Mouse (Mus musculus) lung, postnatal 0 days (tissue): ENCODE measurements around the gene Gaa. TPM values are rescaled to one million over a fixed set of nuclear protein-coding genes. Genes with fewer than 3 reads are reported as not detected.

Source experiments
- ATAC-seq: fragments of 200-750 bp; cut with Nextera tagmentation; 2 replicates; pipeline ENCODE4 v1.8.0; 2017; ENCODE audit warnings: moderate library complexity
- DNase-seq: peaks from one replicate; pipeline ENCODE4 v3.0.0-alpha.2; 2016; ENCODE audit warnings: low spot score
- H3K27ac ChIP-seq: fragments of 300-500 bp; sonication (generic); 2 replicates; pipeline ENCODE4 v1.5.1; 2014; ENCODE audit warnings: antibody characterized with exemption, mild to moderate bottlenecking, low read length, mixed read lengths
- H3K27me3 ChIP-seq: fragments of 300-500 bp; sonication (generic); replicated peaks from 2 replicates; pipeline ENCODE4 v1.6.1; 2014; ENCODE audit warnings: low read length, mixed read lengths; ENCODE audit not compliant: insufficient read depth
- H3K36me3 ChIP-seq: fragments of 300-500 bp; sonication (generic); 2 replicates; pipeline ENCODE4 v1.6.1; 2014; ENCODE audit warnings: low read length, mixed read lengths; ENCODE audit not compliant: insufficient read depth
- H3K4me1 ChIP-seq: fragments of 300-500 bp; sonication (generic); 2 replicates; pipeline ENCODE4 v1.6.1; 2014; ENCODE audit warnings: antibody characterized with exemption, low read depth, low read length, mixed read lengths; ENCODE audit not compliant: insufficient read depth
- H3K4me2 ChIP-seq: fragments of 300-500 bp; sonication (generic); replicated peaks from 2 replicates; pipeline ENCODE4 v1.6.1; 2014; ENCODE audit warnings: low read depth, mild to moderate bottlenecking, low read length, moderate library complexity, mixed read lengths
- H3K4me3 ChIP-seq: fragments of 300-500 bp; sonication (generic); 2 replicates; pipeline ENCODE4 v1.5.1; 2014; ENCODE audit warnings: low read depth, low read length
- H3K9ac ChIP-seq: fragments of 300-500 bp; sonication (generic); replicated peaks from 2 replicates; pipeline ENCODE4 v1.6.1; 2014; ENCODE audit warnings: low read depth, mild to moderate bottlenecking
- H3K9me3 ChIP-seq: fragments of 300-500 bp; sonication (generic); 2 replicates; pipeline ENCODE4 v1.6.1; 2016; ENCODE audit warnings: low read length, mixed read lengths
- CTCF ChIP-seq: IDR thresholded peaks from 2 replicates; pipeline ENCODE4 v1.5.1; 2016; ENCODE audit warnings: antibody characterized with exemption, mild to moderate bottlenecking
- EP300 ChIP-seq: IDR thresholded peaks from 2 replicates; pipeline ENCODE4 v1.6.1; 2016; ENCODE audit warnings: antibody characterized with exemption, mild to moderate bottlenecking, control low read depth
- WGBS: fragments of 180-500 bp; shearing (Covaris S2); extraction: QIAGEN DNeasy Blood & Tissue Kit; methylation state at CpG from one replicate; pipeline ENCODE4 v1.1.7; 2014; 5-methylcytosine and 5-hydroxymethylcytosine counted together
- polyA plus RNA-seq: library from polyadenylated mRNA; unstranded; fragments of >200 nt; fragmentation: Nextera tagmentation; extraction: Ambion mirVana; gene quantifications from 2 replicates; pipeline ENCODE4 v1.2.1, GENCODE M21; 2015

Gaa gene
- polyA plus RNA-seq, 1 experiment from 2014 or later = 45.1 TPM

GRCm38 (mm10) chr11:119306762-119307657, 39.3 kb downstream of the Gaa start:
- Histone ChIP-seq H3K4me2 (no peak overlapping the region), H3K4me1 (no peaks in the 10 kb centered on the region)
- no peak for DNase-seq

GRCm38 (mm10) chr11:119307658-119307867, 39.9 kb downstream of the Gaa start, which contains the start of gene Card14:
Gene Card14 (plus strand): TSS chr11:119307768.
- no peaks in the 10 kb centered on the region for H3K4me1 ChIP-seq
- no peaks in the 10 kb centered on the region for H3K9me3 ChIP-seq
- DNase-seq (no peak), ATAC-seq (no peak)
- no peak within 1 kb of the TSS for H3K27ac ChIP-seq
- no peak within 1 kb of the TSS for H3K4me2 ChIP-seq
- TF ChIP-seq CTCF (no peak), EP300 (no peak)
- no peaks in the 10 kb centered on the region for H3K27me3 ChIP-seq
- WGBS = 62% methylated on average over 1 of the region's 1 CpGs
- H3K36me3 ChIP-seq = no peaks in the 10 kb centered on the region
- H3K9ac ChIP-seq = no peak within 1 kb of the TSS
- H3K4me3 ChIP-seq = no peak within 1 kb of the TSS

More at GRCm38 (mm10) chr11:119306762-119307657, 39.3 kb downstream of the Gaa start:
- 44% methylated on average over 13 of the region's 13 CpGs for WGBS
- no peaks in the 10 kb centered on the region for H3K36me3 ChIP-seq
- no peaks in the 10 kb centered on the region for H3K27me3 ChIP-seq
- H3K27ac ChIP-seq = no peak overlapping the region
- TF ChIP-seq CTCF (no peak), EP300 (no peak)
- H3K4me3 ChIP-seq = no peak overlapping the region
- ATAC-seq = no peak
- no peak overlapping the region for H3K9ac ChIP-seq
- no peaks in the 10 kb centered on the region for H3K9me3 ChIP-seq

- H3K27me3 ChIP-seq = no peaks in the 10 kb centered on the region
- no peak for ATAC-seq
- TF ChIP-seq CTCF = no peak
- no peak for TF ChIP-seq EP300
- no peak overlapping the region for H3K27ac ChIP-seq
- no peaks in the 10 kb centered on the region for H3K36me3 ChIP-seq
- H3K4me3 ChIP-seq = no peak overlapping the region
- H3K9ac ChIP-seq = no peak overlapping the region
- no peak overlapping the region for H3K4me2 ChIP-seq
- H3K4me1 ChIP-seq = no peaks in the 10 kb centered on the region
- WGBS = 19% methylated on average over 11 of the region's 11 CpGs
- no peak for DNase-seq
- no peaks in the 10 kb centered on the region for H3K9me3 ChIP-seq
Measured at GRCm38 (mm10) chr11:119307916-119308315, 40.2 kb downstream of the Gaa start.

- no peak for ATAC-seq
Measured at GRCm38 (mm10) chr11:119310621-119311020, 42.9 kb downstream of the Gaa start.

GRCm38 (mm10) chr11:119314252-119314936, 46.7 kb downstream of the Gaa start:
- DNase-seq = no peak
- no peak overlapping the region for H3K27ac ChIP-seq
- no peak overlapping the region for H3K9ac ChIP-seq
- no peak for ATAC-seq
- no peak overlapping the region for H3K4me3 ChIP-seq
- no peak overlapping the region for H3K4me2 ChIP-seq
- 72% methylated on average over 17 of the region's 17 CpGs for WGBS
- H3K27me3 ChIP-seq = no peaks in the 10 kb centered on the region
- no peaks in the 10 kb centered on the region for H3K9me3 ChIP-seq
- no peaks in the 10 kb centered on the region for H3K36me3 ChIP-seq
- H3K4me1 ChIP-seq = no peaks in the 10 kb centered on the region
- TF ChIP-seq EP300 = no peak
- TF ChIP-seq CTCF = no peak

More at GRCm38 (mm10) chr11:119310621-119311020, 42.9 kb downstream of the Gaa start:
- H3K36me3 ChIP-seq = no peaks in the 10 kb centered on the region
- no peaks in the 10 kb centered on the region for H3K4me1 ChIP-seq
- TF ChIP-seq CTCF = no peak
- no peak for TF ChIP-seq EP300
- H3K9ac ChIP-seq = no peak overlapping the region
- H3K4me3 ChIP-seq = no peak overlapping the region
- WGBS = 16% methylated on average over 5 of the region's 10 CpGs
- no peaks in the 10 kb centered on the region for H3K27me3 ChIP-seq
- no peaks in the 10 kb centered on the region for H3K9me3 ChIP-seq
- no peak overlapping the region for H3K27ac ChIP-seq
- H3K4me2 ChIP-seq = no peak overlapping the region
- no peak for DNase-seq

GRCm38 (mm10) chr11:119316720-119317119, 49.0 kb downstream of the Gaa start:
- no peaks in the 10 kb centered on the region for H3K36me3 ChIP-seq
- no peaks in the 10 kb centered on the region for H3K4me1 ChIP-seq
- no peak for TF ChIP-seq CTCF
- no peak for TF ChIP-seq EP300
- no peak for ATAC-seq
- H3K27me3 ChIP-seq = no peaks in the 10 kb centered on the region
- WGBS = 81% methylated on average over 4 of the region's 4 CpGs
- no peak for DNase-seq
- no peak overlapping the region for H3K4me3 ChIP-seq
- H3K27ac ChIP-seq = no peak overlapping the region
- H3K4me2 ChIP-seq = no peak overlapping the region
- no peaks in the 10 kb centered on the region for H3K9me3 ChIP-seq
- H3K9ac ChIP-seq = no peak overlapping the region
